Mouse (Mus musculus): ENCODE results near the gene Dennd1b.

Dennd1b gene

DNA sequence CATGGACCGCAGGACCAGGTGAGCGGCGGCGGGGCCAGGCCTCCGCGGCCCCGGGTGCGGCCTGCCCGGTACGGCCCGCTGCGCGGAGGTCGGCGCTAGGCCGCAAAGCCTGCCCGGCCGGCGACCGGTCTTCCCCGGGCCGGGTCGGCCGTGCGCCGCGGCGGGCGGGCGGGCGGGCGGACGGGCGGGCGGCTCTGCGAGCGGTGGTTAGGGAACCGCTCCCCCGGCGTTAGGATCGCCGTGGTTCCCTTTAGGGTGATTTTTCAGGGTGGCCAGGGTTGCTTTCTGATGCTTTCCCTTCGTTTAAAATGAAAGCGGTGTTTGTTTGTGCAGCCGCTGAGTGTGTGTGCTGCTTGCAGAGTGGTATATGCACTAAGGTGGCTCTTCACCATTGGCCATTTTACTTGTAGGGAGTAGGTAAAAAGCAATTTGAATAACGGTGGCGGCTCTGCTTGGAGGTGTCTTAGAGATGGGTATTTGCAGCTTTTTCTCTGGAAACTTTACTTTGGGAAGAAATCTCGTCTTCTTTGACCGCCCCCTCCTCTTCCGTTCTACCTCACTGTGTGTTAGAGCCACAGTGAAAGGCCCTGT is 728 bp downstream of the Dennd1b start:
- peak; percentile 64 for DNase-seq

DNA sequence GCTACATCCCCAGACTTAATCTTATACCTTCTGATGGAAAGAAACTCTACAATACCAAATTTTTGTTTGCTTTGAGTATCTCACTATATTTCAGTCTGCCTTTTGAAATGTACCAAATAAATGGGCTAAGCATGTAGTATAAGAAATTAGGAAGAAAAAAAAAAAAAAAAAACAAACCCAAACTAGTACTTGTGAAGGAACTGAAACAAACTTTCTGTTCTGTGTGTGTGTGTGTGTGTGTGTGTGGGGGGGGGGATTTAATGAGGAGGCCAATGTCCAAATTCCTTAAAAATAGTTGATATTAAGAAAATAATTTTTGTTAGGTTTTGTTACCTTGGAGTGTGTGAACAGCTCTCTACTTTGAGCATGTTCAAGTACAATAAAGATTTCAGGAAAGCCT is 1.8 kb downstream of the Dennd1b start:
- DNase-seq, result no peak

DNA sequence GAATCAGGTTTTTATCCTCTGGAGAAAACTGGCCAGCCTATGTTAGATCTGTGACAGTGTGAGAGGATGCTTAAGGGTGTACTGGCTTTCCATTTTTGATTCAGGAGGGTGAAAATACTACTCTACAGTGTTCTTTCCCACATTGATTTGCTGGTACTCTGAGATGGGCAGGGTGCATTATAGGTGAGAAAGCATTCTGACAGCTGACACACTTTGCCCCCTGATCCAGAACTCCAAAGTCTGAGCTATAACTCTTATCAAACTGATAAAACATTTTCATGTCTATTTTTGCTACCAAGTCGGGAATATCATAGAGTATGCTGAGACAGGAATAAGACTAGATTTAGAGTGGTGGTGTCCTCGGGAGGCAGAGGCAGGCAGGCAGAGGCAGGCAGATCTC is 2.3 kb downstream of the Dennd1b start:
- no peak for DNase-seq

DNA sequence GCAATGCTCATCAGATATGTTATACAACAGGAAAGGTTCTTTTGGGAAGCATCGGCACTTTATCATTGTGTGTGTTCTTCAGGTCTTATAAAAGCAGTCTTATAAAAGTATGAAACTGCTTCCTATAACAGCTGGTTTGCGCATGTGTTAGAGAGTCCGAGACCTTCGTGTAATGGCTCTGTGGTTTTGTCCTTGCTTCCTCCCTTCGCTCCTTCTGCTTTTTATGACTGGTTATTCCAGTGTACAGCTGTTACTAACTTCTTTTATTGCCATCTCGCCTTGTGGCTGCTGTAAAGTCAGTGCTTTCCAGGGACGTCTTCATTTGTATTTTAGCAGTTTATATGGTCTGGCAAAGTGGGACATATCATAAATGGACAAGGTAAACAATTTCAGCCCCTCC is 4.2 kb downstream of the Dennd1b start:
- no peak for DNase-seq

DNA sequence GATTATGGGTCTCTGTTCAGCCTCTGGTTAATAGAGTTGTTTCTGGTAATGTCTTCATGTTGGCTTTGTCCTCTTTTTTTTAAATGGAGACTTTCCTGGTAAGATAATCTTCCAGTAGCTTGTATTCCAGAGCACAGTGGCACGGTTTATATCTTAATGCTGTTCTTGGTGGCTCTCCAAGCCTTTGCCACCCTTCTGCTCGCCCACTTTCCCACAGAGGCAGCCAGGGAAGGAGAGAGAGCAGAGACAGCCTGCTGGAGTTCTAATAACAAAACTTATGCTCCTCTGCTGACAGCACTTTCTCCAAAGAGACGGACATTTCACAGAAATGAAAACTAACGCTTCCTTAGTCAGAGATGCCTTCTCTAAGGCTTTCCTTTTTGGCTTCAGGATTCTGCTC is 6.8 kb downstream of the Dennd1b start:
- DNase-seq, result no peak

DNA sequence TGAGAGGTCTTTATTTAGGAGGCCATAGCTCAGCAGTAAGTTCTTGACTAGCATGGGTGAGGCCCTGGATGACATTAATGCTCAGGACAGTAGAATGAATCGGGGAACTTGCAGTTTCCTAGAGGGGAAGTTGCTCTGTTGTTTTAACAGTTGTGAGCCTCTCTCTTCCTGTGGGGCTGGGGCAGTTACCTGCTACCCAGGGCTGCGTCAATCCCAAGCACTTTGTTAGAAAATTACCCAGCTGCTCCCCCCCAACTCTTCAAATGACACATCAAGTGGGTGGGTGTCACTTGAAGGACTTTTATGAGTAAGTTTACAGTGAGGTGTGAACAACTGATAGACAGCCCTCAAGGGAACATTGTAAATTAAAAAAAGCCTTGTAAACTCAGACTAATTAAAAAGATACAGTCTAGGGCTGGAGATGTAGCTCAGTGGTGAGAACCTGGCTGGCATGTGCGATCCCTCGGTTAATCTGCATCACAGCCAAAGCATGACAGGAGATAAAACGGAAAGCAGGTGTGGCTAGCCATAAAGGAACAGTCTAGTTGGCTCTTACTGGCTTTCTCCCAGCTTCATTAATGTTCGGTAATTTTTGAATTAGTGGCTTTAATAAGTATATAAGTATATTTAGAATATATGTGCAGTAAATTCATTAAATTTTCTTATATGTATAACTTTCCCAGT is 10.4 kb downstream of the Dennd1b start:
- no peak for DNase-seq

DNA sequence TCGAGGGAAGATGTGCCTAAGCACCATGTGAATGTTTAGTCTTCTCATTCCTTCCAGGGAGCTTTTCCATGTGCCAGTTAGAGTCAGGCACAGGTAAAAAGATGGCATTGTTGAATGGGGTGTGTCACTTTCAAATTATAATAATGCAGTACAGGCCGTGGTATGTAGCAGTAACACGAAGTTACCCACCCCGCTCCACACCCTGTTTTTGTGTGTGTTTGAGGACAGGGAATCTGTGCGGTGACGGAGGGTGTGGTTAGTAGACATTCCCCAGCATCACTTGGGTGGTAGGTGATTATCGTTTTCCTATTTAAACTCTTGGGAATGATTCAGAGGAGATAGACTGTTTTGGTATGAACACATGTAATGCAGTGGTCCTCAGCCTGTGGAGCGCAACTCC is 11.6 kb downstream of the Dennd1b start:
- DNase-seq, result no peak

DNA sequence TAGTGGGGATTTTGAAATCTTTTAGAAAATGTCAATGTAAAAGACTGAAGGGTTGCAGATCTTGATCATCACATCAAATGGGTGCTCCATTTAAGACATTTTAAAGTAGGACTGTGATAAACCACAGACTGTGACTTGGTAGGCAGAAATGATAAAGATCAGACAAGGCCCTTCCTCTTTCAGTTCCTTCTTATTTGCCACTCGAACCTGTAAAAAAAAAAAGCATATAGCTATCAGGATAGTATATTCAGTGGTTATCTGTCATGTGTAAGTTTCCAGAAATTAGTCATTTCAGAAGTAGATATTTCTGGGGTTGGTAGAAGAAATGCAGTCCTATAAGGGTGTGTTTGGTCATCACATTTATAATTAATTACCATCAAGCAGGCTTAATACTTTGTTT is 12.7 kb downstream of the Dennd1b start:
- no peak for DNase-seq

DNA sequence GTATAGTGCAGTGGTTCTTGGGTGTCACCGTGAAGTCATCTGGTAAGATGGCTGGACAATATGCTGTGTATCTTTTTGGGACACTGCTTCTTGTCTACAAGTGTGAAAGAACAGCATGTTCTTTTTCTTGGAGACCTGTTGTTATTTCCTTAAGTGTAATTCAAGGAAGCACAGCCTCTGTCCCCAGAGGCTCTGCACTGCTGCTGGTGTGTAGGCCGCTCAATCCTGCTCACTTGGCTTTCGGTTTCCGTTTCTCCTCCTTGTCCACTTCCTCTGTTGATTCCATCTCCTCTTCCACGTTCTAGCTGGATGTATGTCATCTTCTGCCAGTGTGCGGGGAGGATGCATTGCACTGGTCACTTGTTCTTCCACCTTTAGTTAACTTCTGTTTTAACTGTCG is 19.0 kb downstream of the Dennd1b start:
- DNase-seq, result no peak

DNA sequence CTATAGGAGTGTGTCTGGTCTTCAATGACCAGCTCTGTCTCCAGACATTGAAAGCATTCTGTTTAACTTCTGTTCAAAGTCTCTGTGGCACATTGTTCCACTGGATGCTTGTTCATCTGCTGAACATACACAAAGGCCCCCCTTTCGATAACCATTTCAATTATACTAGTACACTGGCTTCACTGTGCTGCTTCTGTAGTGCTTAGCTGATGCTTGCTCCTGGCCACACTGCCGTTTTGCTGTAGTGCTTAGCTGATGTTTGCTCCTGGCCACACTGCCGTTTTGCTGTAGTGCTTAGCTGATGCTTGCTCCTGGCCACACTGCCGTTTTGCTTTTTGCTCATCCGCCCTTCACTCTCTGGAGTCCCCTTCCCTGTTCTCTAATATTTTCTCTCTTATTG is 19.4 kb downstream of the Dennd1b start:
- no peak for DNase-seq

DNA sequence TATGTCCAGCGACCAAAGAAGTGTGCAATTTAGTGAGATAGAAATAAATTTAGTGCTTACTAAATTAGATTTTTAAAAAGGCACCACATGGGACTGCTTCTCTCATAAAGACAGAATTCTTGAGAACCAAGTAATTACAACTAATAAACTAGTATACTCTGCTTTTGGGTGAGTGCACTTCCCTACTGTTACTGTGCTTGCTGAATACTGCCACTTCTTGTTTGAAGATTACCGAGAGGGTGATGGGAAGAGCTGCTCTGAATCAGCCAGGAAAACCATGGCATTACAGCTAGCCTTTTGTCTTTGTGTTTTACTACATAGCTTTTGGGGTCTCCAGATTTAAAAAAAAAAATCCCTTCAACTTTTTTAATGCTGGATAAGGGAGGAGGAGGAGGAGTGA is 19.8 kb downstream of the Dennd1b start:
- no peak for DNase-seq

DNA sequence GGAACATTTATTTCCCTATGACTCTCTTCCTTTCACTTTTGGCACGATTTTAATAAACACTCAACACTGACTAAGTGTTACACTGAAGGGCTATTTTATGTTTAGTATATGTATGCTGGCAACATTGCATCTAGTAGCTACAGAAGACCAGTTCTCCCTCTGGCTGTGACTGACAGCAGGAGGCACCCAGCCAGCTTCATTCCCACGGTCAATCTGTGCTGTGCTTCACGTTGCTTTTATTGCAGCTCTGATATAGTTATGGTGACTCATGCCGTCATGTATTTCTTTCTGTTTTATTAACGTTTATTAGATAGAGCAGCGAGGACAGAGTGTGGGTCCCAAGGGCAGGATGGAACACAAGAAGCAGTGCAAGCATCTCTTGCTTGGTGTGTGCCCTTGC is 20.2 kb downstream of the Dennd1b start:
- no peak for DNase-seq

DNA sequence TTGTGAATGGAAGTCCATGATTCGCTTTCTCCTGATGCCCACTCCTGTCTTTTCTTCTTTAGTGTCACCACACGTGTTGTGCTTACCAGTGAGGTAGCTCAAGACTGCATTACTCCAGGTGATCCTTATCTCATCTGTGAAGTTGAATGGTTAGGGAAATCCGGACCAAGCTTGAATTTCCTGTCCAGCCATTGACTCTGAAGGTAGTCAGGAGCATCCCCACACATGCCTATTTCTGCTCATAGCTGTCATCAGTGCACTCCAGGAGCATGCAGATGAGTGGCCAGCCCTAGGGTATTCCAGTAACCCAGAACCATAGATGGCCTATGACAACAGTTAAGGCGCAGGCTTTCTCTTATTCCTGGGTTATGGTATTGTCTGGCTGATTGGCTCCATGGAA is 20.9 kb downstream of the Dennd1b start:
- no peak for DNase-seq

DNA sequence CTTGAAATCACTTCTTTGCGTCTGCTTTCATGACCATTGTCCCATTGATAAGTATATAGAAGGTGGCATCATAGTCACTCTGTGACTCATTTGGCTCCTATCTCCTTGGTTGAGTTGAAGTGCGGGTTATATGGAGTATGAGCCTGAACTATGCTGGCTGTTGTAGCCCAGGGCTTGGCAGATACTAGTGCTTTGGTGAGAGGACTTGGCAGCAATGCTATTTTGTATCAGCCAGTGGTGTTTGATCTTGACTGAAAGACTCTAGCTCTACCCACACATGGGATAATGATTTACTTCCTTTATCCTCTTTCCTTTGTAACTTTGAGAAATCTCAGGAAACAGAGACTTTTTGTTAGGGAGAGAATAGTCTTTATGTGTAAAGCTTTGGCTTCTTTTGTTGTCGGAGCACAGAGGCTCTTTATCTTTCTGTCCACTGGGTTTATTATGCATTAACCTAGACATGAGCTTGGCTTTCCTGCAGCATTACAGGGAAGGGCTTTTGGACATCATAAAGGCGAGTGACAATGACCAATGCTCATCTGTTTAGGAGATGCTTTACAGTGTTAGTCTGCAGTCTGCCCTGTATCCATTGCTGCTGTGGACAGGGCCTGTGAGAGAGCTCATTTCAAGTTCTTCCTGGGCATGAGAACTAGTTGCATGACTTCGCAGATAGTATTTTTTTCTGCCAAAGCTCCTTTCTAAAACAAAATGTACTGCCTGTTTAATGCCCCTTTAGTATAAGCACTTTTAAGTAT is 29.3 kb downstream of the Dennd1b start:
- DNase-seq, result no peak

DNA sequence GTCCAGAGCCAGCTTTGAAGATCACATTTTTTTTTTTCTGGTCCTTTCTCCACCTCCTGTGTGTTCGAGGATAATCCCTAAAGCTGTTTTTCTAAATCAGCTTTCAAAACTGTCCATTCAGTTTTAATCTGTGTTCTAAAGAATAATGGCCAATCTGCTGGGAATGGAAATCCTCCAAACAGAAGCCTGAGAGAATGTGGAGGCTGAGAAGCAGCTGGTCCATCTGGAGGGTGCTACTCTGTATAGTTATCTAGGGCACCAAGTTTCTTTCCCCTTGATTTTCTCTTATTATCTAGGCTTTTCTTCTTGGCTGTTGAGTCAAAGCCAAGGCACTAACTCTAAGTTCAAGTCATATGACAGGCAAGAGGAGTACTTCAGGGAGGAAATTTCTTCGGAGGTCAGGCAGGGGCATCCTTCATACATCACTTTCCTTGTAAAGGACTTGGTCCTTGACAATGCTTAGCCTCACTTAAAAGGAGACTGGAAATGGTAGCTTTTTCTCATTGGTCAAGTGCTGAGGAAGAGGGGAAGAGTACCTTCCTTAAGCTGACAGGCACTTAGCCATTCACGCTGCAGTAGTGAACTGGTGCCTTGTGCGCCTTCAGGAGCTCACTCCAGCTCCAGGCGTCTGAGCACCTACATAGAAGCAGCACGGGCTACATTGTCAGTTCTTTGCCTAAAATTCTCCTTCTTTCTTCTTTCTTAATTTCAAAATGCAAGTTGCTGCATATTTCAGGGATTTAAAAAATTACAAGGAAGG is 32.6 kb downstream of the Dennd1b start:
- DNase-seq, result no peak

DNA sequence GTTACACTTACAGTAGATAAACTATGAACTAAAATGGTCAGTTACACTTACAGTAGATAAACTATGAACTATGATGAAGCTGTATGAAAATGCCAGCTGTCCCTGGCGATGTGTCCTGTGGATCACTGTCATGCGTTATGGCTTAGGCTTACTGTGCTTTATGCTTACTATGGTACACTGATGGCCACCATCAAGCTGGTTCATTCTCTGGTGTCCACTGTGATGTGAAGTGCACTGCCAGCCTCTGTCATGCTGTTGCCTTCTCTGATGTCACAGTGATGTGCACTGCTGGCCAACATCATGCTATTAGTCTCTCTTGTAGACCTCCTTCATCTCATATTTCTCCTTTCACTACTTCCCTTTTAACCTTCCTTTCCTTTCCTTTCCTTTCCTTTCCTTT is 33.4 kb downstream of the Dennd1b start:
- DNase-seq, result no peak

DNA sequence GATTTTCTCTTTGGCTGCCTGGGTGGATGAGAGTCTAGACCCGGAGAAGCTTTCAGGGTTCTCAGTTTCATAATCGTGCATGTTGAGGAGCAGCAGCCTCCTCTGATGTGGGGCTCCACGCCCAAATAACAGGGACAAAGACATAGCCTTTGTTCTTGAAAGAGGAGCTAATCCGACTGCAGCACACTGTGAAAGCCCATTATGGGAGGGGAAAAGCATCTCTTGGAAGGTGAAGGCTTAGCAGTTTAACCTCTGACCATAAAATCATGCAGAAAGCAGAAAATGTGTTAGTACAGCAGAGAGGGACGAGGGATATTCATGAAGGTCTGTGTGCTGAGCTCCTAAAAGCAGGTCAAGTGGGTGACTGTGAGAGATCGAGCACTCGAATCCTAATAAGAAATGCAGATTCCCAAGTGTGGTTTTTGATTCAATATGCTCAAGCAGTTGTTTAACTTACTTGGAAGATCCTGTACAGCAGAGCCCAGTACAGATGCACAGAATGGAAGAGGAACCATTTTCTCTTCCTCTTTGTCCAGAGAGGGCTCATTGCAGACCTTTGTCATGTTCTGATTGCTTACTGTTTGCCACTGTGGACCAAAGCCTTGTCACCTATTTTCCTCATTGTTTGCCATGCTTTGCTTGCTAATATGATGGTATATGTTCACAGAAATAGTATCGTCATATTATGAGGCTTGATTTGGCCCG is 37.6 kb downstream of the Dennd1b start:
- no peak for DNase-seq

DNA sequence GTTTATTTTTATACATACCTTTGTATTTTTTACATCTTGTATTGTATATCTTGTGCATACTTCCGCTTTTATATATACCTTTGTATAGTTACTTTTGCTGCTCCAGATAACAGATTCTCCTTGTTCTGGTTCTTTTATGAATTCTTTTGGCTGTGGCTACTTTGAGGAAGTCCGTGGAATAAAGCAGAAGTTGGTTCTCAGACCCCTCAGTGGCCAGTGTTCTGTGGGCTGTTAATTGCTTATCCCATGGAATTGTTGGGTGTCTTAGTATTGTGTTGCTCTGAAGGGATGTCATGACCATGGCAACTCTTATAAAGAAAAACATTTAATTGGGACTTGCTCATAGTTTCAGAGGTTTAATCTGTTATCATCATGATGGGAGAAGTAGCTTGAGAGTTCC is 40.3 kb downstream of the Dennd1b start:
- no peak for DNase-seq

DNA sequence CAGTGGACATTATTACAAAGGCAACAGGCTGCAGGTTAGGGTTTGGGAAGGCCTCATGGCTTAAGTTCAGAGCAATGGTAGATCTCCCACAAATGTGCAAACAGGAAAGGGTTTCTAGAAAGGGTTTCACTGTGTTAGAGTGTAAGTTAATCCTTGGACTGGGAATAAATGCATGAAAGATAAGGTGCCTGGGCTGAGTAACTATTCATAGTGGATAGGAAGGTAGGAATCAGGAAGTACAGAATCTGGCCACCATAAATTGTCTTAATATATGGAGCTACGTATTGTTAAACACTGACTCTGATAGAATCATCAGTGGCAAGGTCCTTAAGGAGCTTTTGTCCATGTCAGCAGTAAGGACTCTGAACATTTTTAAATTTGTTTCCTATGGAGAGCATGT is 42.8 kb downstream of the Dennd1b start:
- DNase-seq, result no peak

DNA sequence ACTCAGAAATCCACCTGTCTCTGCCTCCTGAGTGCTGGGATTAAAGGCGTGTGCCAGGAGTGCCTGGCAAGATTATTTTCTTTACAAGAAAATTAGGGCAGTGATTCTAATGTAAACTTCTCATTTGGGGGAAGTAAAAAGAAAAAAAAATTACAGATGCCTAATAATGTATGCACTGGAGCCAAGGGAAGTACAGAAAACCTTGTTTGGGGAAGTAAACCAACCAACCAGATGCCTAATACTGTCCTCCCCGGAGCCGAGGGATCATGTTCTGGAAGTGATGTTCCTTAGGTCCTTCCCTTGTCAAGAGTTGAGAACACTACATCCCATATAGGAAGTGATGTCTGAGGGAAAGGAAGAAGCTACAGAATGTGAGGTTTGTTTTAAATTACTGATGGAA is 44.2 kb downstream of the Dennd1b start:
- no peak for DNase-seq

DNA sequence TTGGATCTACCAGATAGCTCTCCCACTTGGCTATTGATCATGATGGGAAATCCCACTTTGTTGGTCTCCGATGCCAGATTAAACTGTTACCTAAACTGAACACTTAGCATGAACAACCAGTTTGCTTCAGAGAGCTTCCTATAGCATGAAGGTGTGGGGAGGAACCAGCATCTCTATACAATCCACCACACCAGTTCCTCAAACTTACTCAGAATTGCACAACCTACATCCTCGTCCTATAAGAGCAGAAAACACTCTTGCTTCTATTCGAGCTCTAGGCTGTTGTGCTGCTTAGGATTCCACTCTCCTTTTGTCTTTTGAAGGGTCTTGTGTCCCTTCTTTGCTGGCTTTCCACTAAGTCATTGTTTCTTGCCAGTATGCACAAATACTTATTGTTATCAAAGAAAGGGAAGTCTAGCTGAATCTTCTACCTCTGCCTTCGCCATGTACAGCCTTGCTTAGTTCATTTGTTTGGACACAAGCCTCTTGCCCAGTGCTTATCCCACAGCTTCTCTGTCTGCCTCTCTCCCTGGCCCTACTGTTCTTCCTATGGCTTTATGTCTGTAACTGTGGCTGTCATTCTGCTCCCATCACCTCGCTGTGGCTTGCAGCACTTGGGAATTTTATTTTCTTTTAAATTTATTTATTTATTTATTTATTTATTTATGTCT is 52.0 kb downstream of the Dennd1b start:
- DNase-seq, result no peak

DNA sequence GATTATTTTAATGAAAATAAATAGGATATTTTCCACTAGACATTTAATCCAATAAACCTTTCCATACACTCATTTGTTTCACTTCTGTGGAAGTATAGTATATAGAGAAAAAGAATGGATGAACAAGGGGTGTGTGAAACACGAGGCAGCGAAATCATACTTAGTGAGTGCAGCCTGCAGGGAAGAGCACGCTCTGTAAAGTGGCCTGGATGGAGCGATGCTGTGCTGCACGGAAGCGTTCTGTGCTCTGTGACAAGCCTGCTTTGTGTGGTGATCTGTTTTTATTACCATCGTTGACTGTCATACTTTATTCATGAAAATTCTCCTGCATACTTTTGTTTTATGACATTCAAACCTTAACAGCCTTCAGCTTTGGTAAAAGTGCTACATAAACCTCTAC is 58.1 kb downstream of the Dennd1b start:
- DNase-seq, result no peak

Data from kidney, adult 18-20 months (tissue).